Mouse (Mus musculus) cortical plate, adult 2 months (tissue): Measurements from ENCODE around the gene Gabarapl1.

Source experiments
- CTCF ChIP-seq: fragments of 200-500 bp; IDR thresholded peaks from 2 replicates; pipeline ENCODE4 v1.5.1; 2011; ENCODE audit warnings: mild to moderate bottlenecking, control low read depth, low read length; ENCODE audit not compliant: insufficient read depth; ENCODE audit errors: extremely low read depth
- POLR2A ChIP-seq: fragments of 200-500 bp; IDR thresholded peaks from 2 replicates; pipeline ENCODE4 v1.6.1; 2011; ENCODE audit warnings: mild to moderate bottlenecking, low read length, control low read depth; ENCODE audit not compliant: insufficient read depth; ENCODE audit errors: extremely low read depth

DNA sequence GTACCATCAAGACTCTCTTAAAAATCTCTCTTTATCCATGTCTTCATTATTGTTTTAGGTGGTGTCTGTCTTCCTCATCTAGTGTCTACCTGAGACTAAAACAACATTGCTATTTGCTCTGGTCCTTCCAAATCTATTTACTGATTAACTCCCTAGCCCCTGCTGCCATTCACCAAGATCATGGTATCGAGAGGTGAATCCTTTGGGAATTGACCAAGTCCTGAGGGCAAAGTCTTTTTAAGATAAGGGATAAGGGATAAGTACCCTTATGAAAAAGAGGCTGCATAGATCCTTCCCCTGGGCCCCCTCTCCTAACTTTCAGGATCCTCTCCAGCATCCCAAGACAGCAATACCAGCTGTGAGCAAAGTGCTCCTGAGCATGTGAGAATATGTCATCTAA lies 3.4 kb upstream of the Gabarapl1 start:
- no peak for TF ChIP-seq CTCF
- TF ChIP-seq POLR2A = no peak
